Mouse (Mus musculus): Measurements from ENCODE around the gene Rad52.

DNA sequence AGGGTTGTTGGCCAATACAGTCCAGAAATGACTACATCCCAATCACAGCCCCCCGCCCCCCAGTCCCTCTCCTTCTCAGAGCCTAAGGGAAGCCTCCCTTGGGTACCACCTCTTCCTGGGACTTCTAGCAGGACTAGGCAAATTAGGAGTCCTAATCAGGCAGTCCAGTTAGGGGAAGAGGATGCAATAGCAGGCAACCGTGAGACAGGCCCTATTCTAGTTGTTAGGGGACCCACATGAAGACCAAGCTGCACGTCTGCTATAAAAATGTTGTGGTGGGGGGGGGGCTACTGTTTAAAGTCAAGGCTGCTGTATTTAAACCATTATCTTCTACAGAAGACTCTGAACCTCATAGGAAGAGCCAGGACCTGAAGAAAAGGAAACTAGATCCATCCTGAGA lies 19.6 kb downstream of the Rad52 start:
- TF ChIP-seq POLR2A (IDR thresholded peaks at IDR 0.05; ENCODE audit: insufficient read length, low read depth) (no peak), E2F4 (IDR thresholded peaks at IDR 0.05; ENCODE audit: insufficient read depth) (no peak), TCF12 (IDR thresholded peaks at IDR 0.05; ENCODE audit: insufficient read depth, poor library complexity, severe bottlenecking) (no peak), CEBPB (IDR thresholded peaks at IDR 0.05; ENCODE audit: insufficient read depth, poor library complexity, severe bottlenecking) (no peak), SRF (IDR thresholded peaks at IDR 0.05; ENCODE audit: control insufficient read depth, insufficient read length, low read depth) (no peak), USF1 (IDR thresholded peaks at IDR 0.05; ENCODE audit: low read depth) (no peak), POLR2AphosphoS2 (IDR thresholded peaks at IDR 0.05; ENCODE audit: insufficient read length, low read depth) (no peak)

All from myocyte (in vitro differentiated cells).